Mouse (Mus musculus): ENCODE measurements at regions not wholly inside any gene's neighbourhood (a gene's known extent, or its start where the extent isn't known, plus 50 kb on each side); places are given as distances from the start of the nearest gene placed in this dataset.

- Histone ChIP-seq H3K27ac (replicated peaks) (no peak overlapping the region), H3K4me1 (peaks cover 25% of the 10 kb centered on the region), H3K27me3 (replicated peaks; ENCODE audit: low read depth, poor library complexity, severe bottlenecking) (peaks cover 12% of the 10 kb centered on the region; the same call in 1 of the 2 replicates), H3K4me3 (no peak overlapping the region), H3K9me3 (no peaks in the 10 kb centered on the region), H3K36me3 (replicated peaks) (no peaks in the 10 kb centered on the region)
- no peak for DNase-seq (ENCODE audit: low spot score)
- 66% methylated on average over 8 of the region's 8 CpGs for WGBS
These were observed 318.8 kb downstream of the 3100002H09Rik start for GRCm38 (mm10) chr4:124291767-124292166.

GRCm38 (mm10) chr4:124287471-124287870 lies 323.1 kb downstream of the 3100002H09Rik start:
- H3K27me3 ChIP-seq (replicated peaks; ENCODE audit: low read depth, poor library complexity, severe bottlenecking): 0 out of 2 replicates have a peak, but pooled peaks cover 12% of the 10 kb centered on the region

GRCm38 (mm10) chr4:124278681-124279080 lies 331.9 kb downstream of the 3100002H09Rik start:
- WGBS: 6% methylated on average over 10 of the region's 10 CpGs
- H3K4me3 ChIP-seq: no peak overlapping the region
- peaks cover 60% of the 10 kb centered on the region for H3K27me3 ChIP-seq (replicated peaks; ENCODE audit: low read depth, poor library complexity, severe bottlenecking)
- peaks cover 28% of the 10 kb centered on the region for H3K4me1 ChIP-seq
- H3K9me3 ChIP-seq: no peaks in the 10 kb centered on the region
- DNase-seq (ENCODE audit: low spot score): peak; percentile 30
- 0 out of 2 replicates have a peak overlapping the region, but pooled peaks have one; percentile 91 for H3K27ac ChIP-seq (replicated peaks)
- no peaks in the 10 kb centered on the region for H3K36me3 ChIP-seq (replicated peaks)

More at GRCm38 (mm10) chr4:124287471-124287870, 323.1 kb downstream of the 3100002H09Rik start:
- no peak for DNase-seq (ENCODE audit: low spot score)
- whole genome bisulfite sequencing: 77% methylated on average over 6 of the region's 6 CpGs
- Histone ChIP-seq H3K36me3 (replicated peaks) (no peaks in the 10 kb centered on the region), H3K4me3 (no peak overlapping the region), H3K4me1 (peaks cover 12% of the 10 kb centered on the region), H3K27ac (replicated peaks) (no peak overlapping the region), H3K9me3 (0 out of 2 replicates have a peak, but pooled peaks cover 2% of the 10 kb centered on the region)

DNA sequence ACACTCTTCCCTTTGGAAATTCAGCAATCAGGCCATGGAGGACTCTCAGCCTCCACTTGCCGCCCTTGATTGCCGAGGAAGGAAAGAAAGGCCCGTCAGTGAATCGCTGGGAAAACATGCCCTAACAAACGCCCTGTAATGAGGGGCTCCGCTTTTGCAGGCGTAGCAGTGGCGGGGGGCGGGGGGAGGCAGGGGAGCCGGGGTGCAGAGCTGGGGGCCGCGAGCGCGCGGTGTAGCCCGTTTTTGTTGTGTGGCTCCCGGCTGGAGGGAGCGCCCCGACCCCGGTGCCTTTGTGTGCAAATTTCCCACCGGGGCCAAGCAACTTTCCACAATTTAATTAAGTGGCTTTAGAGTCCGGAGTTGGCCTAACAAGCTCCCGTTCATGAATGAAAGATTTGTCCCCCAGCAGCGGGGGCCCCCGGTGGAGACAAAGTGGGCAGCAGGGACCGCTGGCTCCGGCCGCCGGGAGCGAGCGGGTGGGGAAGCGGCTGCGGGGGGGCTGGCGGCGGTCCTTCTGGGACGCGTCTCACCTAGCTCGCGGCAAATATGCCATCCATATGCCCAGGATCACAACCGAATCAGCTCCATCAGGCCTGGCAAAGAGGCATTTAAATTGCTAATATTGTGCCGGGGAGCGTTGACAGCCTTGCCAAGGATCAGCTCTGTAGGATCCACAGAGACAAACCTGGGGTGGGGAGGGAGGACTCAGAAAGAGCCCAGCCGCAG lies 333.0 kb downstream of the 3100002H09Rik start:
- peak overlapping the region; percentile 64 for H3K4me3 ChIP-seq
- peak; percentile 72 for DNase-seq (ENCODE audit: low spot score)
- H3K27ac ChIP-seq (replicated peaks): peak overlapping the region; percentile 91
- under 1% methylated on average over 43 of the region's 43 CpGs for WGBS
- H3K4me1 ChIP-seq: peaks cover 28% of the 10 kb centered on the region
- peaks cover 69% of the 10 kb centered on the region for H3K27me3 ChIP-seq (replicated peaks; ENCODE audit: low read depth, poor library complexity, severe bottlenecking)
- no peaks in the 10 kb centered on the region for H3K36me3 ChIP-seq (replicated peaks)
- H3K9me3 ChIP-seq: no peaks in the 10 kb centered on the region

DNA sequence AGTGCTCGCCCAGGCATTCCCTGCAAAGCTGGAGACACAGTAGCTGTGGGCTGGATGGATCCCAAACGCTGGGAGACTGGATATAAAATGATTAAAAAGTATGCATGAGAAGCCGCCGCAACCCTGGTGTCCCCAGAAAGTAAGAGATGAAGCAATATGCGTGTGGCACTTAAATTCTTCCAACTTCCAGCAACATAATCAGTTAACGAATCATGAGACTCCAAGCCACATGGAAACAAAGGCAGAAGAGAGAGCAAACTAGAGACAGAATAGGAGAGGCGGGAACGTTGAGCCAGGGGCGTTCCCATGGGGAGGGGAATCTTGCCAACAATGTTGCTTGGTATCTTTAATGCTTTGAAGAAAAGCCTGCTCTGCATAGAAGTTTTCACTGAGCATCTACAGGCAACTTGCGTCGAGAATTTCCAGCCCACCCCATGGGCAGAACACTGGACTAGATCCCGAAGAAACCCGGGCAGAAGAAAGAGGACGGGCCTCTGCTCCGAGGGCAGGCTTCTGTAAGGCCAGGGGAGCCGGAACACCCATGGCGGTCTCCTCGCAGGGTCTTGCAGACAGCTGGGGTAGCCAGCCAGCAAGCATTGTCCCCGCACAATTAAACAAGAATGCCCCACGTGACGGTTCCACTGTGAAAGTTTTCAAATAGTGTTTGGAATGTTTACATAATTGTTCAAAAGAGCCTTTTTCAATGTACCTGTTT lies 333.7 kb downstream of the 3100002H09Rik start:
- 5% methylated on average over 21 of the region's 21 CpGs for WGBS
- no peaks in the 10 kb centered on the region for H3K36me3 ChIP-seq (replicated peaks)
- no peaks in the 10 kb centered on the region for H3K9me3 ChIP-seq
- H3K4me1 ChIP-seq: peaks cover 28% of the 10 kb centered on the region
- H3K27ac ChIP-seq (replicated peaks): peak overlapping the region; percentile 91
- H3K27me3 ChIP-seq (replicated peaks; ENCODE audit: low read depth, poor library complexity, severe bottlenecking): peaks cover 71% of the 10 kb centered on the region
- H3K4me3 ChIP-seq: peak overlapping the region; percentile 64
- DNase-seq (ENCODE audit: low spot score): peak; percentile 75

GRCm38 (mm10) chr4:124272002-124272401 lies 338.6 kb downstream of the 3100002H09Rik start:
- no peak for DNase-seq (ENCODE audit: low spot score)
- Histone ChIP-seq H3K36me3 (replicated peaks) (no peaks in the 10 kb centered on the region), H3K4me3 (no peak overlapping the region), H3K27ac (replicated peaks) (no peak overlapping the region), H3K27me3 (replicated peaks; ENCODE audit: low read depth, poor library complexity, severe bottlenecking) (peaks cover 79% of the 10 kb centered on the region), H3K4me1 (peaks cover 13% of the 10 kb centered on the region), H3K9me3 (no peaks in the 10 kb centered on the region)
- WGBS: 73% methylated on average over 2 of the region's 2 CpGs

- Histone ChIP-seq H3K9me3 (no peaks in the 10 kb centered on the region), H3K27me3 (replicated peaks; ENCODE audit: low read depth, poor library complexity, severe bottlenecking) (peaks cover 53% of the 10 kb centered on the region), H3K4me1 (peaks cover 22% of the 10 kb centered on the region), H3K36me3 (replicated peaks) (no peaks in the 10 kb centered on the region), H3K4me3 (no peak overlapping the region), H3K27ac (replicated peaks) (no peak overlapping the region)
- DNase-seq (ENCODE audit: low spot score): no peak
- WGBS: 74% methylated on average over 4 of the region's 4 CpGs
These were observed 342.2 kb downstream of the 3100002H09Rik start for GRCm38 (mm10) chr4:124268404-124268803.

- WGBS: 44% methylated on average over 4 of the region's 4 CpGs
- peaks cover 22% of the 10 kb centered on the region for H3K4me1 ChIP-seq
- H3K9me3 ChIP-seq: no peaks in the 10 kb centered on the region
- peaks cover 38% of the 10 kb centered on the region for H3K27me3 ChIP-seq (replicated peaks; ENCODE audit: low read depth, poor library complexity, severe bottlenecking)
- 0 out of 2 replicates have a peak overlapping the region, but pooled peaks have one; percentile 57 for H3K27ac ChIP-seq (replicated peaks)
- H3K36me3 ChIP-seq (replicated peaks): no peaks in the 10 kb centered on the region
- DNase-seq (ENCODE audit: low spot score): no peak
- H3K4me3 ChIP-seq: no peak overlapping the region
These were observed 344.0 kb downstream of the 3100002H09Rik start for GRCm38 (mm10) chr4:124266573-124266972.

GRCm38 (mm10) chr4:124265527-124265926 lies 345.1 kb downstream of the 3100002H09Rik start:
- Histone ChIP-seq H3K36me3 (replicated peaks) (no peaks in the 10 kb centered on the region), H3K27ac (replicated peaks) (no peak overlapping the region; the same call in 1 of the 2 replicates), H3K4me3 (no peak overlapping the region), H3K27me3 (replicated peaks; ENCODE audit: low read depth, poor library complexity, severe bottlenecking) (peaks cover 28% of the 10 kb centered on the region; the same call in 1 of the 2 replicates), H3K4me1 (peaks cover 22% of the 10 kb centered on the region), H3K9me3 (no peaks in the 10 kb centered on the region)
- no peak for DNase-seq (ENCODE audit: low spot score)
- 88% methylated on average over 15 of the region's 15 CpGs for WGBS

DNA sequence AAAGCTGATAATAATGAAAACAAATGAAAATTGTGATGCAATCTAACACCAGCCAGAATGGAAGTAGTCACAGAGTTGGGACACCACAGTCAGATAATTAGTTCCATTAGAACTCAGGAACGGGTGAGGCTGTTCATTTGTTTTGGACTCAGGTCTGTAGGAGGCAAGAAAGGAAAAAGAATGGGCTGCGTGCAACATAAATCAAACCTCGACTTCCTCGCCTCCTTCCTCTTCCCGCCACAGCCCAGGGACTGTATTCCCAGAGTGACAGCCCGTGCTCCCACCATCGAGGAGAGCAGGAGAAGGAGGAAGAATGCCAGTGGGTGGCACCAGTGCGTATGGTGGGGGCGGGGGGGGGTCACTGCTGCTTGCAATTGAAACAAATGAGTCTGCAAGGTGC lies 339.2 kb upstream of the 4930535I16Rik start:
- peaks cover 58% of the 10 kb centered on the region for H3K27me3 ChIP-seq (replicated peaks; ENCODE audit: low read depth, poor library complexity, severe bottlenecking)
- peaks cover 29% of the 10 kb centered on the region for H3K4me1 ChIP-seq
- DNase-seq (ENCODE audit: low spot score): no peak
- H3K9me3 ChIP-seq: no peaks in the 10 kb centered on the region
- H3K36me3 ChIP-seq (replicated peaks): no peaks in the 10 kb centered on the region
- no peak overlapping the region for H3K27ac ChIP-seq (replicated peaks)
- no peak overlapping the region for H3K4me3 ChIP-seq
- 44% methylated on average over 9 of the region's 9 CpGs for WGBS

DNA sequence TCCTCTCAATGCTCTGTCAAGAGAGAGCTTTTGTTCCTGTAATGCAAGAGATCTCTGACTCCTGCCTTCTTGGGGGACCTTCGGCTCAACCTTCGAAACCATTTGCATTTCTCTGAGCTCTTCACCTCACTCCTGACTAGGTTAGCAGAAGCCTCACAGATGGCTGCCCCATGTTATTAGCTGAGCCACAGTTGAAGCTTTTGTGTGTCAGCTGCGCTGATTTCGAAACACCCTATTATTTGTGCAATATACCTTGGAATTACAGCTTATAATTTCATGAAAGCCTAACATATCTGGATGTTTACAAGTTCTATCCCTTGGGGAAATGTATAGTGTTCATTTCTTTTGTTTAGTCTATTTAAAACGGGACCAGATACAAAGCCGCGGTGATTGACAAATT lies 338.7 kb upstream of the 4930535I16Rik start:
- H3K9me3 ChIP-seq: no peaks in the 10 kb centered on the region
- H3K36me3 ChIP-seq (replicated peaks): no peaks in the 10 kb centered on the region
- WGBS: 79% methylated on average over 7 of the region's 7 CpGs
- H3K4me1 ChIP-seq: peaks cover 29% of the 10 kb centered on the region
- H3K4me3 ChIP-seq: no peak overlapping the region
- H3K27ac ChIP-seq (replicated peaks): no peak overlapping the region
- no peak for DNase-seq (ENCODE audit: low spot score)
- H3K27me3 ChIP-seq (replicated peaks; ENCODE audit: low read depth, poor library complexity, severe bottlenecking): peaks cover 63% of the 10 kb centered on the region

GRCm38 (mm10) chr4:124255183-124255543 lies 337.3 kb upstream of the 4930535I16Rik start:
- peaks cover 65% of the 10 kb centered on the region for H3K27me3 ChIP-seq (replicated peaks; ENCODE audit: low read depth, poor library complexity, severe bottlenecking)
- H3K4me3 ChIP-seq: no peak overlapping the region
- H3K9me3 ChIP-seq: no peaks in the 10 kb centered on the region
- no peaks in the 10 kb centered on the region for H3K36me3 ChIP-seq (replicated peaks)
- no peak for DNase-seq (ENCODE audit: low spot score)
- peaks cover 29% of the 10 kb centered on the region for H3K4me1 ChIP-seq
- H3K27ac ChIP-seq (replicated peaks): no peak overlapping the region
- 38% methylated on average over 7 of the region's 7 CpGs for WGBS
